In genomic region chr12:29937851-29938375, GRCm38 (mm10) we compare ENCODE assay signal across 8 mouse cellular contexts. TPM values are rescaled to one million over a fixed set of nuclear protein-coding genes. Genes with fewer than 3 reads are reported as not detected.
A peak's percentile ranks its signal among the peaks of the same experiment; 100 is the strongest.
DNase-seq lines count a peak whose midpoint lies in the region; ATAC-seq and TF ChIP-seq lines count a peak whose summit lies in the region.

No protein-coding gene starts in this region.

- H3K9me3 ChIP-seq in ES-E14 (ENCODE audit: control insufficient read depth, insufficient read depth, low read depth, low read length): no peaks in the 10 kb centered on the region
- no peaks in the 10 kb centered on the region for H3K9me3 ChIP-seq in hindbrain, embryonic 13.5 days

- no peaks in the 10 kb centered on the region for H3K27me3 ChIP-seq in hindbrain, embryonic 13.5 days

- H3K27ac ChIP-seq in ES-E14 (ENCODE audit: insufficient read depth, low read depth, low read length, poor library complexity, severe bottlenecking): no peak overlapping the region
- H3K27ac ChIP-seq in hindbrain, embryonic 13.5 days: peak overlapping the region; percentile 92

- H3K36me3 ChIP-seq in ES-E14 (ENCODE audit: control insufficient read depth, insufficient read depth, low read length, poor library complexity, severe bottlenecking): no peaks in the 10 kb centered on the region
- peaks cover 3% of the 10 kb centered on the region for H3K36me3 ChIP-seq in hindbrain, embryonic 13.5 days

- peaks cover 2 to 11% of the 10 kb centered on the region in 2 experiments; a peak in 2 of 4 replicates for H3K4me1 ChIP-seq in ES-E14 (ENCODE audit: control insufficient read depth in 2 of 2, insufficient read depth in 2 of 2, low read length in 2 of 2, poor library complexity in 1 of 2)
- peaks cover 39% of the 10 kb centered on the region for H3K4me1 ChIP-seq in hindbrain, embryonic 13.5 days (replicated peaks)

- in situ Hi-C loops in ES-E14 (cut with MboI; ENCODE audit: low sequenced_read_pairs in 2 of 2, unreplicated experiment in 2 of 2): no loop called here

- peak overlapping the region; percentile 55 for H3K9ac ChIP-seq in ES-E14 (ENCODE audit: insufficient read depth, low read depth, low read length, poor library complexity, severe bottlenecking)
- H3K9ac ChIP-seq in hindbrain, embryonic 13.5 days: peak overlapping the region; percentile 92

- H3K4me3 ChIP-seq in ES-E14 (ENCODE audit: insufficient read depth in 1 of 2, low read depth in 1 of 2, low read length in 2 of 2, poor library complexity in 1 of 2, severe bottlenecking in 1 of 2): peak overlapping the region; percentile 65 to 66
- peak overlapping the region; percentile 83 for H3K4me3 ChIP-seq in hindbrain, embryonic 13.5 days

- DNase-seq in ES-E14 (ENCODE audit: low read depth, low spot score): no peak
- peak; percentile 74 to 85 for DNase-seq in adrenal gland, postnatal 36 days
- DNase-seq in frontal cortex, postnatal 36 days (ENCODE audit: low spot score in 2 of 2): peak; percentile 62 to 73
- peak; percentile 46 to 70 for DNase-seq in left cerebral cortex, adult 8-10 months (ENCODE audit: low spot score in 2 of 2)
- DNase-seq in lung, postnatal 36 days: peak; percentile 70
- DNase-seq in right cerebral cortex, postnatal 25 days: peak; percentile 75
- no peak for DNase-seq in spleen, adult 18-20 months

- ATAC-seq in hindbrain, embryonic 13.5 days (ENCODE audit: low FRiP score): peak; percentile 85

- under 1% methylated on average over 38 of the region's 49 CpGs for WGBS in hindbrain, embryonic 13.5 days

- peak overlapping the region; percentile 89 for H3K4me2 ChIP-seq in hindbrain, embryonic 13.5 days

TF ChIP-seq in ES-E14, 5 proteins besides CTCF, POLR2A, EP300 and RAD21:
- TF ChIP-seq HCFC1 (IDR thresholded peaks at IDR 0.05; ENCODE audit: borderline replicate concordance, insufficient read depth, low read length) (no peak), MAFK (IDR thresholded peaks at IDR 0.05; ENCODE audit: insufficient read depth, low read depth, low read length) (no peak), ZC3H11A (IDR thresholded peaks at IDR 0.05; ENCODE audit: borderline replicate concordance, low read depth, low read length) (no peak), CHD2 (IDR thresholded peaks at IDR 0.05; ENCODE audit: low read depth, low read length) (no peak), ZNF384 (IDR thresholded peaks at IDR 0.05; ENCODE audit: low read depth, low read length) (no peak)

RNA-seq across cellular contexts. Expression of gene Pxdn, which starts 0.5 kb away (rescaled TPM):
- 43.8 and 53.7 TPM in 2 replicates for total RNA-seq in ES-E14 (2012; rRNA removed)
- 10 to 100 TPM; 51.2 to 68.5 TPM for total RNA-seq in adrenal gland, postnatal 36 days (2021)
- polyA plus RNA-seq in hindbrain, embryonic 13.5 days (2015; fragmentation: Nextera tagmentation; extraction: Ambion mirVana): 43.1 and 46.9 TPM in 2 replicates
- total RNA-seq in left cerebral cortex, adult 8-10 months (2022): 10 to 100 TPM; 43.1 to 50.3 (median 47.3) TPM

Comparison
In these comparisons a context has a peak if more than half of its experiments do, and no peak if none do; other contexts are left out.
1. DNase-seq: peak in adrenal gland, postnatal 36 days (2 of 2), frontal cortex, postnatal 36 days (2 of 2), left cerebral cortex, adult 8-10 months (2 of 2), lung, postnatal 36 days (single experiment) and right cerebral cortex, postnatal 25 days (single experiment); none in ES-E14 (single experiment) and spleen, adult 18-20 months (0 of 2).